Comparison of ENCODE assay signal across 8 mouse cellular contexts in genomic region chr2:145861193-145862123, GRCm38 (mm10). TPM values are rescaled to one million over a fixed set of nuclear protein-coding genes. Genes with fewer than 3 reads are reported as not detected.
DNase-seq lines count a peak whose midpoint lies in the region; ATAC-seq and TF ChIP-seq lines count a peak whose summit lies in the region.

No protein-coding gene starts in this region.

- peaks cover 20% of the 10 kb centered on the region for H3K27me3 ChIP-seq in E14TG2a.4 (ENCODE audit: insufficient read depth, low read length)
- no peaks in the 10 kb centered on the region for H3K27me3 ChIP-seq in heart, embryonic 16.5 days (ENCODE audit: control insufficient read depth, insufficient read depth, low read length)
- no peaks in the 10 kb centered on the region for H3K27me3 ChIP-seq in myocyte (ENCODE audit: control insufficient read depth, insufficient read depth, insufficient read length)

- DNase-seq in kidney, postnatal 4 days = peak; percentile 20 to 22
- no peak for DNase-seq in thymus, postnatal 14 days
- no peak for DNase-seq in embryo, embryonic 10 days (ENCODE audit: low spot score)
- DNase-seq in gastrocnemius, postnatal 10 days = no peak

- H3K9ac ChIP-seq in heart, embryonic 16.5 days (ENCODE audit: low read length) = peak overlapping the region; percentile 75

- H3K4me3 ChIP-seq in E14TG2a.4 (replicated peaks; ENCODE audit: low read length) (peak overlapping the region; percentile 69; the same call in 1 of the 2 replicates), myocyte (peak overlapping the region; percentile 68)
- H3K4me3 ChIP-seq in brown adipose tissue, adult 24 weeks (ENCODE audit: insufficient read depth, low read depth, low read length) = peak overlapping the region; percentile 68
- peak overlapping the region; percentile 67 for H3K4me3 ChIP-seq in heart, embryonic 16.5 days (ENCODE audit: low read length)

- TF ChIP-seq CTCF in E14TG2a.4 (conservative IDR thresholded peaks at IDR 0.05; ENCODE audit: low read length) = no peak

- H3K36me3 ChIP-seq in E14TG2a.4 (ENCODE audit: insufficient read depth, low read length) (no peaks in the 10 kb centered on the region), myocyte (ENCODE audit: control insufficient read depth, insufficient read depth) (no peaks in the 10 kb centered on the region)
- H3K36me3 ChIP-seq in heart, embryonic 16.5 days (ENCODE audit: control insufficient read depth, insufficient read depth) = no peaks in the 10 kb centered on the region

- TF ChIP-seq POLR2A in myocyte (IDR thresholded peaks at IDR 0.05; ENCODE audit: insufficient read length, low read depth) = no peak

- ATAC-seq in heart, embryonic 16.5 days (replicated peaks; ENCODE audit: extremely low read depth, insufficient read depth, low FRiP score) = no peak

- H3K79me2 ChIP-seq in myocyte (ENCODE audit: control insufficient read depth, insufficient read depth) = peaks cover 52% of the 10 kb centered on the region

- H3K4me1 ChIP-seq in E14TG2a.4 (replicated peaks; ENCODE audit: low read depth, low read length) = peaks cover 44% of the 10 kb centered on the region
- peaks cover 23% of the 10 kb centered on the region for H3K4me1 ChIP-seq in brown adipose tissue, adult 24 weeks (ENCODE audit: control insufficient read depth, insufficient read depth, insufficient read length, low read length)
- peaks cover 26% of the 10 kb centered on the region for H3K4me1 ChIP-seq in heart, embryonic 16.5 days (ENCODE audit: control insufficient read depth, insufficient read depth, low read length)

- no peaks in the 10 kb centered on the region for H3K9me3 ChIP-seq in E14TG2a.4 (ENCODE audit: low read length)
- no peaks in the 10 kb centered on the region for H3K9me3 ChIP-seq in heart, embryonic 16.5 days (replicated peaks; ENCODE audit: control insufficient read depth, low read length)

- peak overlapping the region; percentile 4 for H3ac ChIP-seq in myocyte (ENCODE audit: control insufficient read depth, insufficient read length)

- peak overlapping the region; percentile 65 for H3K4me2 ChIP-seq in heart, embryonic 16.5 days (ENCODE audit: low read depth, low read length)
- H3K4me2 ChIP-seq in myocyte (ENCODE audit: low read depth) = peak overlapping the region; percentile 91

- 44% methylated on average over 8 of the region's 8 CpGs for WGBS in heart, embryonic 16.5 days

- H3K27ac ChIP-seq in brown adipose tissue, adult 24 weeks (replicated peaks; ENCODE audit: low read depth, low read length) = peak overlapping the region; percentile 88
- H3K27ac ChIP-seq in heart, embryonic 16.5 days (ENCODE audit: low read length) = peak overlapping the region; percentile 95

TF ChIP-seq in myocyte, 11 proteins besides CTCF, POLR2A, EP300 and RAD21:
- no peak for TF ChIP-seq MAX (IDR thresholded peaks at IDR 0.05; ENCODE audit: low read depth)
- TF ChIP-seq SRF (IDR thresholded peaks at IDR 0.05; ENCODE audit: control insufficient read depth, insufficient read length, low read depth) = no peak
- no peak for TF ChIP-seq MYOD1 (IDR thresholded peaks at IDR 0.05; ENCODE audit: control insufficient read depth in 1 of 3, insufficient read length in 2 of 3, low read depth in 2 of 3)
- no peak for TF ChIP-seq POLR2AphosphoS2 (IDR thresholded peaks at IDR 0.05; ENCODE audit: insufficient read length, low read depth)
- no peak for TF ChIP-seq MYOG (IDR thresholded peaks at IDR 0.05; ENCODE audit: control insufficient read depth in 1 of 3, insufficient read depth in 1 of 3, insufficient read length in 2 of 3, low read depth in 2 of 3)
- no peak for TF ChIP-seq TCF12 (IDR thresholded peaks at IDR 0.05; ENCODE audit: insufficient read depth, poor library complexity, severe bottlenecking)
- no peak for TF ChIP-seq TCF3 (IDR thresholded peaks at IDR 0.05; ENCODE audit: insufficient read length, low read depth)
- TF ChIP-seq CEBPB (IDR thresholded peaks at IDR 0.05; ENCODE audit: insufficient read depth, poor library complexity, severe bottlenecking) = no peak
- no peak for TF ChIP-seq E2F4 (IDR thresholded peaks at IDR 0.05; ENCODE audit: insufficient read depth)
- TF ChIP-seq USF1 (IDR thresholded peaks at IDR 0.05; ENCODE audit: low read depth) = no peak
- no peak for TF ChIP-seq REST (IDR thresholded peaks at IDR 0.05; ENCODE audit: insufficient read depth, insufficient read length)

RNA-seq across cellular contexts. Expression of gene Naa20, which starts 40.4 kb away (rescaled TPM):
- polyA plus RNA-seq in brown adipose tissue, adult 24 weeks (2012; ENCODE audit: insufficient read depth, insufficient read length, missing spikeins) = 112 and 157 TPM in 2 replicates
- polyA plus RNA-seq in heart, embryonic 16.5 days (2015; fragmentation: Nextera tagmentation; extraction: Ambion mirVana) = 184 and 213 TPM in 2 replicates
- polyA plus RNA-seq in myocyte (2012; fragmentation: generic; extraction: Trizol) = 41.7 TPM
- total RNA-seq in gastrocnemius, postnatal 10 days (2021) = 10 to 100 TPM; 58.8 to 59.0 TPM

Comparison
In these comparisons a context has a peak if more than half of its experiments do, and no peak if none do; other contexts are left out.
1. DNase-seq: peak in kidney, postnatal 4 days (2 of 2); none in thymus, postnatal 14 days (single experiment), embryo, embryonic 10 days (single experiment) and gastrocnemius, postnatal 10 days (single experiment).
2. Peak in every context shown above with its lines, with median percentiles within 50 percentile points of each other: H3K4me3 ChIP-seq.